ENCODE assay signal across 9 mouse cellular contexts in genomic region chr11:61644576-61645326, GRCm38 (mm10). TPM values are rescaled to one million over a fixed set of nuclear protein-coding genes. Genes with fewer than 3 reads are reported as not detected.
A peak's percentile ranks its signal among the peaks of the same experiment; 100 is the strongest.
DNase-seq lines count a peak whose midpoint lies in the region; ATAC-seq and TF ChIP-seq lines count a peak whose summit lies in the region.
"Had no signal": no experiment of that assay in that cellular context is flagged by ENCODE, and none has a peak within 500 bp of the region (broad histone marks: within the 10 kb centered on the region; RNA-seq: fewer than 3 reads in every experiment).

No protein-coding gene starts in this region.

- H3K9ac ChIP-seq in stomach, embryonic 15.5 days: no peak overlapping the region
- no peak overlapping the region for H3K9ac ChIP-seq in liver, postnatal 0 days (replicated peaks)

- TF ChIP-seq CTCF in liver, postnatal 0 days (IDR thresholded peaks at IDR 0.05; ENCODE audit: low read depth): no peak

- H3K27me3 ChIP-seq in stomach, embryonic 15.5 days (replicated peaks): no peaks in the 10 kb centered on the region
- no peaks in the 10 kb centered on the region for H3K27me3 ChIP-seq in liver, postnatal 0 days (ENCODE audit: insufficient read depth, low read length)

- H3K4me3 ChIP-seq in stomach, embryonic 15.5 days (replicated peaks): no peak overlapping the region
- H3K4me3 ChIP-seq in liver, postnatal 0 days (ENCODE audit: low read depth, low read length): no peak overlapping the region

- H3K36me3 ChIP-seq in stomach, embryonic 15.5 days: no peaks in the 10 kb centered on the region
- H3K36me3 ChIP-seq in liver, postnatal 0 days (replicated peaks; ENCODE audit: insufficient read depth, low read length): no peaks in the 10 kb centered on the region

- TF ChIP-seq EP300 in liver, postnatal 0 days (IDR thresholded peaks at IDR 0.05; ENCODE audit: low read depth): no peak

- H3K4me2 ChIP-seq in stomach, embryonic 15.5 days: no peak overlapping the region
- no peak overlapping the region for H3K4me2 ChIP-seq in liver, postnatal 0 days (ENCODE audit: low read depth, low read length)
- H3K4me2 ChIP-seq: liver, embryonic 11.5 days had no signal

- peaks cover 9% of the 10 kb centered on the region; the same call in 1 of the 2 replicates for H3K4me1 ChIP-seq in stomach, embryonic 15.5 days
- peaks cover 11% of the 10 kb centered on the region; the same call in 1 of the 2 replicates for H3K4me1 ChIP-seq in liver, postnatal 0 days (ENCODE audit: insufficient read depth)

- H3K9me3 ChIP-seq in stomach, embryonic 15.5 days: no peaks in the 10 kb centered on the region
- H3K9me3 ChIP-seq in liver, postnatal 0 days (ENCODE audit: low read length): no peaks in the 10 kb centered on the region

- WGBS in stomach, embryonic 15.5 days: 51% methylated on average over 11 of the region's 11 CpGs
- WGBS in liver, postnatal 0 days (ENCODE audit: insufficient replicate concordance): 71% methylated on average over 11 of the region's 11 CpGs

- H3K27ac ChIP-seq in stomach, embryonic 15.5 days: peak overlapping the region; percentile 65
- no peak overlapping the region for H3K27ac ChIP-seq in liver, postnatal 0 days (ENCODE audit: low read depth)

- peak; percentile 57; the same call in 1 of the 2 replicates for ATAC-seq in stomach, embryonic 15.5 days (ENCODE audit: insufficient read depth, low FRiP score, low read depth)
- ATAC-seq in liver, postnatal 0 days: no peak

- peak; percentile 16 for DNase-seq in adrenal gland, adult 2 months
- no peak for DNase-seq in adrenal gland, adult 18-20 months (ENCODE audit: low spot score in 2 of 2)
- DNase-seq in right cerebral cortex, adult 2 months (ENCODE audit: low spot score in 2 of 2): peak; percentile 74 to 78
- no peak for DNase-seq in right cerebral cortex, postnatal 14 days
- DNase-seq in layer of hippocampus, postnatal 14 days (ENCODE audit: low spot score in 2 of 2): peak; percentile 49 to 66
- no peak for DNase-seq in adrenal gland, postnatal 25 days
- no peak for DNase-seq in liver, postnatal 0 days

RNA-seq across cellular contexts. Expression of gene Grap, which starts 8.3 kb away (rescaled TPM):
- 10 to 100 TPM in 1 of 2 experiments, 1 to 10 TPM in 1; 5.4 to 10.7 TPM for total RNA-seq in adrenal gland, adult 2 months (2021)
- 10.4 and 12.4 TPM in 2 replicates for polyA plus RNA-seq in adrenal gland, adult 2 months (2012; rRNA removed)
- 1 to 10 TPM; 7.4 to 8.2 TPM for total RNA-seq in adrenal gland, adult 18-20 months (2021)
- total RNA-seq in layer of hippocampus, postnatal 14 days (2021): 1 to 10 TPM; 7.0 to 9.0 TPM
- polyA plus RNA-seq in stomach, embryonic 15.5 days (2015; fragmentation: Nextera tagmentation; extraction: Ambion mirVana): 8.8 and 9.3 TPM in 2 replicates
- 9.4 and 10.9 TPM in 2 replicates for total RNA-seq in adrenal gland, postnatal 25 days (2021)
- 6.3 and 6.7 TPM in 2 replicates for polyA plus RNA-seq in liver, postnatal 0 days (2015; fragmentation: Nextera tagmentation; extraction: Ambion mirVana)

RNA-seq across cellular contexts. Expression of gene Fam83g, which starts 39.1 kb away (rescaled TPM):
- 1 to 10 TPM in 1 of 2 experiments, under 1 TPM in 1; 0.78 to 2.7 TPM for total RNA-seq in adrenal gland, adult 2 months (2021)
- 1.7 and 2.1 TPM in 2 replicates for polyA plus RNA-seq in adrenal gland, adult 2 months (2012; rRNA removed)
- 1 to 10 TPM; 1.2 to 1.6 TPM for total RNA-seq in adrenal gland, adult 18-20 months (2021)
- under 1 TPM in 1 of 2 experiments, not detected in 1; 0.07 TPM for total RNA-seq in layer of hippocampus, postnatal 14 days (2021)
- polyA plus RNA-seq in stomach, embryonic 15.5 days (2015; fragmentation: Nextera tagmentation; extraction: Ambion mirVana): 5.5 and 5.9 TPM in 2 replicates
- 1.6 and 2.7 TPM in 2 replicates for total RNA-seq in adrenal gland, postnatal 25 days (2021)
- 2.2 and 2.4 TPM in 2 replicates for polyA plus RNA-seq in liver, postnatal 0 days (2015; fragmentation: Nextera tagmentation; extraction: Ambion mirVana)

Comparison
In these comparisons a context has a peak if more than half of its experiments do, and no peak if none do; other contexts are left out.
1. DNase-seq: peak in adrenal gland, adult 2 months (single experiment), right cerebral cortex, adult 2 months (2 of 2) and layer of hippocampus, postnatal 14 days (2 of 2); none in adrenal gland, adult 18-20 months (0 of 2), right cerebral cortex, postnatal 14 days (single experiment), adrenal gland, postnatal 25 days (single experiment) and liver, postnatal 0 days (single experiment).